Mouse (Mus musculus): ENCODE measurements at regions not wholly inside any gene's neighbourhood (a gene's known extent, or its start where the extent isn't known, plus 50 kb on each side); places are given as distances from the start of the nearest gene placed in this dataset.
A peak's percentile ranks its signal among the peaks of the same experiment; 100 is the strongest.

- peak in 1 of 2 experiments; percentile 48 for DNase-seq (ENCODE audit: low spot score in 2 of 2)
Observed at GRCm38 (mm10) chr6:47745856-47746255, 67.4 kb downstream of the Pdia4 start.

GRCm38 (mm10) chr6:47743856-47744255 is 69.4 kb downstream of the Pdia4 start:
- DNase-seq (ENCODE audit: low spot score in 2 of 2), result peak in 1 of 2 experiments; percentile 65

GRCm38 (mm10) chr6:47740216-47740615 is 73.0 kb downstream of the Pdia4 start:
- DNase-seq (ENCODE audit: low spot score in 2 of 2), result peak in 1 of 2 experiments; percentile 61

GRCm38 (mm10) chr6:47739696-47740095 is 73.5 kb downstream of the Pdia4 start:
- peak; percentile 72 to 85 for DNase-seq (ENCODE audit: low spot score in 2 of 2)

GRCm38 (mm10) chr6:47737972-47738371 is 75.3 kb downstream of the Pdia4 start:
- DNase-seq (ENCODE audit: low spot score in 2 of 2), result peak in 1 of 2 experiments; percentile 58
